Mouse (Mus musculus) C2C12 (cell line): ENCODE measurements around the gene Slc25a27.

ENCODE experiments used
- MYOD1 ChIP-seq: IDR thresholded peaks from one replicate; pipeline ENCODE4 v1.6.1; 2011; ENCODE audit warnings: low read depth; ENCODE audit not compliant: control insufficient read depth, insufficient read length
- USF1 ChIP-seq: IDR thresholded peaks from one replicate; pipeline ENCODE4 v1.6.1; 2011; ENCODE audit warnings: low read depth, mild to moderate bottlenecking, control low read depth, moderate library complexity

DNA sequence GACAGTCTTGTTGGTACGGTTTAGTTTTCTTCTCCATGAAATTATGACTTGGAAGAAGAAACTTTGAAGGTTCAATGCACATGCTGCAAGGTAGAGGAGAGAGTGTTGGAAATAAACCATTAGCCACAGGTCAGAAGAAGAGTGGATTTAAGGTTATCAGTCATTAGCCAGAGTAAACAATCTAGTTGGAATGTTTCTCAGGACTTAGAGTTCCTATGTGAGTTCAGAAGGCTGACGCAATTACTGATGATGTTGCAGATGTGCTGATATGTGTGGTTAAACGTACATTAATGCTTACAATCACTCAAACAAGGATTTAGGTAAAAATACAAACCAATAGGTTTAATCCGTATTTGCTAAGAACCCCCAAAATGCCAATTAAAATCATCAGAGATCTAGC lies 4.9 kb upstream of the Slc25a27 start:
- TF ChIP-seq MYOD1 (no peak), USF1 (no peak)
